Mouse (Mus musculus): ENCODE data around the gene Hnrnpa3. TPM values are rescaled to one million over a fixed set of nuclear protein-coding genes. Genes with fewer than 3 reads are reported as not detected.

Hnrnpa3 gene
- polyA plus RNA-seq, 1 experiment from 2014 or later, result 254 TPM

- Histone ChIP-seq H3K27me3 (replicated peaks; ENCODE audit: control insufficient read depth, insufficient read depth, low read length) (no peaks in the 10 kb centered on the region), H3K4me1 (ENCODE audit: control insufficient read depth, insufficient read depth, low read length) (no peaks in the 10 kb centered on the region; the same call in 1 of the 2 replicates), H3K36me3 (ENCODE audit: control insufficient read depth, insufficient read depth, low read length) (no peaks in the 10 kb centered on the region), H3K4me2 (ENCODE audit: low read depth, low read length) (no peak overlapping the region), H3K9ac (ENCODE audit: low read depth, low read length) (no peak overlapping the region), H3K9me3 (ENCODE audit: control insufficient read depth, low read length) (no peaks in the 10 kb centered on the region), H3K4me3 (ENCODE audit: low read length) (no peak overlapping the region), H3K27ac (ENCODE audit: low read length) (no peak overlapping the region)
- 78% methylated on average over 14 of the region's 14 CpGs for WGBS
- no peak for ATAC-seq
Observed at GRCm38 (mm10) chr2:75621873-75622654, 37.0 kb upstream of the Hnrnpa3 start.

GRCm38 (mm10) chr2:75625086-75625485 is 34.0 kb upstream of the Hnrnpa3 start:
- Histone ChIP-seq H3K4me2 (ENCODE audit: low read depth, low read length) (no peak overlapping the region), H3K4me3 (ENCODE audit: low read length) (no peak overlapping the region), H3K27me3 (replicated peaks; ENCODE audit: control insufficient read depth, insufficient read depth, low read length) (no peaks in the 10 kb centered on the region), H3K27ac (ENCODE audit: low read length) (no peak overlapping the region), H3K36me3 (ENCODE audit: control insufficient read depth, insufficient read depth, low read length) (no peaks in the 10 kb centered on the region), H3K9me3 (ENCODE audit: control insufficient read depth, low read length) (no peaks in the 10 kb centered on the region), H3K4me1 (ENCODE audit: control insufficient read depth, insufficient read depth, low read length) (no peaks in the 10 kb centered on the region; the same call in 1 of the 2 replicates), H3K9ac (ENCODE audit: low read depth, low read length) (no peak overlapping the region)
- 70% methylated on average over 3 of the region's 3 CpGs for WGBS
- peak; percentile 53; the same call in 1 of the 2 replicates for ATAC-seq

GRCm38 (mm10) chr2:75626597-75627440 is 32.2 kb upstream of the Hnrnpa3 start:
- ATAC-seq, result no peak
- H3K4me2 ChIP-seq (ENCODE audit: low read depth, low read length), result no peak overlapping the region
- no peaks in the 10 kb centered on the region for H3K27me3 ChIP-seq (replicated peaks; ENCODE audit: control insufficient read depth, insufficient read depth, low read length)
- no peaks in the 10 kb centered on the region for H3K36me3 ChIP-seq (ENCODE audit: control insufficient read depth, insufficient read depth, low read length)
- H3K9me3 ChIP-seq (ENCODE audit: control insufficient read depth, low read length), result no peaks in the 10 kb centered on the region
- no peak overlapping the region for H3K4me3 ChIP-seq (ENCODE audit: low read length)
- no peak overlapping the region for H3K27ac ChIP-seq (ENCODE audit: low read length)
- no peaks in the 10 kb centered on the region; the same call in 1 of the 2 replicates for H3K4me1 ChIP-seq (ENCODE audit: control insufficient read depth, insufficient read depth, low read length)
- WGBS, result 69% methylated on average over 6 of the region's 6 CpGs
- H3K9ac ChIP-seq (ENCODE audit: low read depth, low read length), result no peak overlapping the region

GRCm38 (mm10) chr2:75628487-75628886 is 30.6 kb upstream of the Hnrnpa3 start:
- no peaks in the 10 kb centered on the region for H3K27me3 ChIP-seq (replicated peaks; ENCODE audit: control insufficient read depth, insufficient read depth, low read length)
- peaks cover 3% of the 10 kb centered on the region for H3K4me1 ChIP-seq (ENCODE audit: control insufficient read depth, insufficient read depth, low read length)
- no peak overlapping the region for H3K9ac ChIP-seq (ENCODE audit: low read depth, low read length)
- H3K4me2 ChIP-seq (ENCODE audit: low read depth, low read length), result no peak overlapping the region
- WGBS, result 96% methylated on average over 8 of the region's 8 CpGs
- ATAC-seq, result no peak
- H3K27ac ChIP-seq (ENCODE audit: low read length), result no peak overlapping the region
- H3K4me3 ChIP-seq (ENCODE audit: low read length), result no peak overlapping the region
- H3K36me3 ChIP-seq (ENCODE audit: control insufficient read depth, insufficient read depth, low read length), result no peaks in the 10 kb centered on the region
- H3K9me3 ChIP-seq (ENCODE audit: control insufficient read depth, low read length), result no peaks in the 10 kb centered on the region

- no peak overlapping the region for H3K4me3 ChIP-seq (ENCODE audit: low read length)
- H3K9me3 ChIP-seq (ENCODE audit: control insufficient read depth, low read length), result no peaks in the 10 kb centered on the region
- H3K4me1 ChIP-seq (ENCODE audit: control insufficient read depth, insufficient read depth, low read length), result peaks cover 8% of the 10 kb centered on the region
- no peaks in the 10 kb centered on the region for H3K36me3 ChIP-seq (ENCODE audit: control insufficient read depth, insufficient read depth, low read length)
- 68% methylated on average over 6 of the region's 6 CpGs for WGBS
- H3K27ac ChIP-seq (ENCODE audit: low read length), result no peak overlapping the region
- no peak for ATAC-seq
- no peak overlapping the region for H3K9ac ChIP-seq (ENCODE audit: low read depth, low read length)
- H3K4me2 ChIP-seq (ENCODE audit: low read depth, low read length), result no peak overlapping the region
- no peaks in the 10 kb centered on the region for H3K27me3 ChIP-seq (replicated peaks; ENCODE audit: control insufficient read depth, insufficient read depth, low read length)
Observed at GRCm38 (mm10) chr2:75631421-75631820, 27.6 kb upstream of the Hnrnpa3 start.

GRCm38 (mm10) chr2:75632043-75632442 is 27.0 kb upstream of the Hnrnpa3 start:
- no peaks in the 10 kb centered on the region for H3K27me3 ChIP-seq (replicated peaks; ENCODE audit: control insufficient read depth, insufficient read depth, low read length)
- H3K9me3 ChIP-seq (ENCODE audit: control insufficient read depth, low read length), result no peaks in the 10 kb centered on the region
- H3K4me2 ChIP-seq (ENCODE audit: low read depth, low read length), result no peak overlapping the region
- ATAC-seq, result no peak
- H3K36me3 ChIP-seq (ENCODE audit: control insufficient read depth, insufficient read depth, low read length), result no peaks in the 10 kb centered on the region
- H3K9ac ChIP-seq (ENCODE audit: low read depth, low read length), result no peak overlapping the region
- no peak overlapping the region for H3K4me3 ChIP-seq (ENCODE audit: low read length)
- peaks cover 8% of the 10 kb centered on the region for H3K4me1 ChIP-seq (ENCODE audit: control insufficient read depth, insufficient read depth, low read length)
- 82% methylated on average over 6 of the region's 6 CpGs for WGBS
- no peak overlapping the region for H3K27ac ChIP-seq (ENCODE audit: low read length)

- WGBS, result 69% methylated on average over 12 of the region's 12 CpGs
- H3K4me2 ChIP-seq (ENCODE audit: low read depth, low read length), result no peak overlapping the region; the same call in 1 of the 2 replicates
- H3K27ac ChIP-seq (ENCODE audit: low read length), result no peak overlapping the region
- no peaks in the 10 kb centered on the region for H3K27me3 ChIP-seq (replicated peaks; ENCODE audit: control insufficient read depth, insufficient read depth, low read length)
- H3K4me3 ChIP-seq (ENCODE audit: low read length), result no peak overlapping the region
- H3K36me3 ChIP-seq (ENCODE audit: control insufficient read depth, insufficient read depth, low read length), result no peaks in the 10 kb centered on the region
- H3K9ac ChIP-seq (ENCODE audit: low read depth, low read length), result no peak overlapping the region
- H3K4me1 ChIP-seq (ENCODE audit: control insufficient read depth, insufficient read depth, low read length), result peaks cover 8% of the 10 kb centered on the region
- no peaks in the 10 kb centered on the region for H3K9me3 ChIP-seq (ENCODE audit: control insufficient read depth, low read length)
- peak; percentile 67 for ATAC-seq
Observed at GRCm38 (mm10) chr2:75632721-75633181, 26.3 kb upstream of the Hnrnpa3 start.

- no peaks in the 10 kb centered on the region for H3K27me3 ChIP-seq (replicated peaks; ENCODE audit: control insufficient read depth, insufficient read depth, low read length)
- WGBS, result 53% methylated on average over 6 of the region's 6 CpGs
- peaks cover 8% of the 10 kb centered on the region for H3K4me1 ChIP-seq (ENCODE audit: control insufficient read depth, insufficient read depth, low read length)
- H3K27ac ChIP-seq (ENCODE audit: low read length), result no peak overlapping the region; the same call in 1 of the 2 replicates
- no peak overlapping the region for H3K9ac ChIP-seq (ENCODE audit: low read depth, low read length)
- H3K4me3 ChIP-seq (ENCODE audit: low read length), result no peak overlapping the region
- no peaks in the 10 kb centered on the region for H3K36me3 ChIP-seq (ENCODE audit: control insufficient read depth, insufficient read depth, low read length)
- H3K9me3 ChIP-seq (ENCODE audit: control insufficient read depth, low read length), result no peaks in the 10 kb centered on the region
- ATAC-seq, result peak; percentile 32; the same call in 1 of the 2 replicates
- H3K4me2 ChIP-seq (ENCODE audit: low read depth, low read length), result no peak overlapping the region
Observed at GRCm38 (mm10) chr2:75633381-75633780, 25.7 kb upstream of the Hnrnpa3 start.

GRCm38 (mm10) chr2:75633784-75634183 is 25.3 kb upstream of the Hnrnpa3 start:
- Histone ChIP-seq H3K36me3 (ENCODE audit: control insufficient read depth, insufficient read depth, low read length) (no peaks in the 10 kb centered on the region), H3K9ac (ENCODE audit: low read depth, low read length) (no peak overlapping the region), H3K9me3 (ENCODE audit: control insufficient read depth, low read length) (no peaks in the 10 kb centered on the region), H3K4me1 (ENCODE audit: control insufficient read depth, insufficient read depth, low read length) (peaks cover 8% of the 10 kb centered on the region), H3K27ac (ENCODE audit: low read length) (no peak overlapping the region; the same call in 1 of the 2 replicates), H3K4me2 (ENCODE audit: low read depth, low read length) (no peak overlapping the region), H3K27me3 (replicated peaks; ENCODE audit: control insufficient read depth, insufficient read depth, low read length) (no peaks in the 10 kb centered on the region), H3K4me3 (ENCODE audit: low read length) (no peak overlapping the region)
- ATAC-seq, result peak; percentile 64
- 68% methylated on average over 5 of the region's 5 CpGs for WGBS

Measured in intestine, embryonic 16.5 days (tissue).